Mouse (Mus musculus) E14TG2a.4 (cell line): Measurements from ENCODE around the gene Klhl40.

ENCODE experiments used
- CTCF ChIP-seq: conservative IDR thresholded peaks from 2 replicates; pipeline ENCODE4 v1.5.1; 2014; ENCODE audit warnings: low read length
- NANOG ChIP-seq: IDR thresholded peaks from 2 replicates; pipeline ENCODE4 v1.6.1; 2014; ENCODE audit warnings: borderline replicate concordance, low read length, mixed read lengths
- POU5F1 ChIP-seq: IDR thresholded peaks from 2 replicates; pipeline ENCODE4 v1.6.1; 2014; ENCODE audit warnings: low read length, borderline replicate concordance

GRCm38 (mm10) chr9:121808511-121808910 lies 31.1 kb downstream of the Klhl40 start:
- TF ChIP-seq CTCF = no peak
- TF ChIP-seq POU5F1 = no peak
- TF ChIP-seq NANOG = no peak
